Mouse (Mus musculus) hindbrain, embryonic 13.5 days (tissue): Measurements from ENCODE around the gene Mecom. TPM values are rescaled to one million over a fixed set of nuclear protein-coding genes. Genes with fewer than 3 reads are reported as not detected.

Experiments
- ATAC-seq: fragments of 200-750 bp; cut with Nextera tagmentation; 2 replicates; pipeline ENCODE4 v1.8.0; 2017; ENCODE audit warnings: moderate TSS enrichment; ENCODE audit not compliant: low FRiP score
- H3K27ac ChIP-seq: fragments of 300-500 bp; sonication (generic); 2 replicates; pipeline ENCODE4 v1.5.1; 2015; ENCODE audit warnings: inconsistent platforms, mild to moderate bottlenecking, moderate library complexity
- H3K27me3 ChIP-seq: fragments of 300-500 bp; sonication (generic); 2 replicates; pipeline ENCODE4 v1.6.1; 2015; ENCODE audit warnings: mild to moderate bottlenecking, inconsistent platforms
- H3K36me3 ChIP-seq: fragments of 300-500 bp; sonication (generic); 2 replicates; pipeline ENCODE4 v1.6.1; 2015; ENCODE audit warnings: mild to moderate bottlenecking, inconsistent platforms
- H3K4me1 ChIP-seq: fragments of 300-500 bp; sonication (generic); replicated peaks from 2 replicates; pipeline ENCODE4 v1.6.1; 2015; ENCODE audit warnings: inconsistent platforms
- H3K4me2 ChIP-seq: fragments of 300-500 bp; sonication (generic); 2 replicates; pipeline ENCODE4 v1.6.1; 2015; ENCODE audit warnings: inconsistent platforms, mild to moderate bottlenecking, moderate library complexity
- H3K4me3 ChIP-seq: fragments of 300-500 bp; sonication (generic); 2 replicates; pipeline ENCODE4 v1.5.1; 2015; ENCODE audit warnings: mild to moderate bottlenecking, inconsistent platforms
- H3K9ac ChIP-seq: fragments of 300-500 bp; sonication (generic); 2 replicates; pipeline ENCODE4 v1.6.1; 2015; ENCODE audit warnings: mild to moderate bottlenecking, inconsistent platforms
- H3K9me3 ChIP-seq: fragments of 300-500 bp; sonication (generic); 2 replicates; pipeline ENCODE4 v1.6.1; 2016; ENCODE audit warnings: inconsistent platforms
- WGBS: fragments of 180-500 bp; shearing (Covaris S2); methylation state at CpG from one replicate; pipeline ENCODE4 v1.1.7; 2015; 5-methylcytosine and 5-hydroxymethylcytosine counted together
- polyA plus RNA-seq: library from polyadenylated mRNA; unstranded; fragments of >200 nt; fragmentation: Nextera tagmentation; extraction: Ambion mirVana; gene quantifications from 2 replicates; pipeline ENCODE4 v1.2.1, GENCODE M21; 2015

Gene Mecom
- polyA plus RNA-seq, 1 experiment from 2014 or later, result 12.3 TPM

DNA sequence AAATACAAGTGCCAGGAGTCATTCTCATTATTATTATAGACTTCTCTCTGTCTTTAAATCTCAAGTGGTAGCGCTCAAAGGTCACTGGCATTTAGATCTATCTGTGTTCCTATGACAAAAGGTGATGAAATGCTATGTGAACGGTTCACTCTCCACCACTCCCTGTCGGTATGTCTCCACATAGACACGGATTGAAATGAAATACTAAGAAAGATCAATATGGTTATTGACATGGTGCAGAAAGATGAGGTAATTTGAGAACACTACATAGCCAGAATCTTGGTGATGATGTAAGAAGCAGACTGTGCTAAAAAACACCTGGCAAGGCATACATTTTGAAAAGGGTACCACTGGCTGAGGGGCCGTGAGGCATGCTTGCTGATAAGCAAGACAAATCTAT is 294.1 kb downstream of the Mecom start:
- no peak for ATAC-seq
- WGBS, result 81% methylated on average over 5 of the region's 5 CpGs
- Histone ChIP-seq H3K4me1 (no peaks in the 10 kb centered on the region), H3K9me3 (no peaks in the 10 kb centered on the region), H3K27ac (no peak overlapping the region), H3K4me2 (no peak overlapping the region), H3K27me3 (no peaks in the 10 kb centered on the region), H3K9ac (no peak overlapping the region), H3K36me3 (no peaks in the 10 kb centered on the region), H3K4me3 (no peak overlapping the region)

DNA sequence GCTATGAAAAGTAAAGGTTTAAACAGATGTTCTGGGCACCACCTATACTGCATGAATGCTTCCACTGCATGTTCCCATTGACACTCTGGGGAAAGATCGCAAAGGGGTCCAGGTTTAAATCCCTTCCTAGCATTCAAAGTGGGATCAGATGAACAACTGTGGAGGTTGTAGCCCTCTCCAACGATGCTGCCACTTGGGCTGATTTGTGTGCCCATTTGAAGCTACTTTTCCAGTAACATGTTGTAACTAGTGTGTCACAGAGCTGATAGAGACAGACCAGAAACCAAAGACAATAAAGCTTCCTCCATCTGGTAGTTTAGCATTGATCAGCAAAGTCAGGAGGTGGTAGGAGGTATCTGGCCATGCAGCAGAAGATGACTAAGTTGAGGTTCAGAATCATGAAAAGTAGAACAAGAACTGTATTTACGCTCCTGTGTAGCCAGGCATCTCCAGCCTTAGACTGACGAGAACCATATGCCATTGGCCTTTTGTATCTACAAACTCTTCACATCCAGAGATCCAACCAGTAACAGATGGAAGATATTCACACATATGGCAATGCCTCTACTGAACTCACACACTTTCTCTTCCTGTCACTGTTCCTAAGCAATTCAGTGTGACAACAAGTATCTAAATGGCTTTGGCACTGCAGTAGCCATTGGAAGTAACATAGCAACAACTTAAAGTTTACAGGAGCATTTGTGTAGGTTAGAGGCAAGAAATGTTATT is 299.0 kb downstream of the Mecom start:
- Histone ChIP-seq H3K4me2 (no peak overlapping the region), H3K36me3 (no peaks in the 10 kb centered on the region), H3K9me3 (no peaks in the 10 kb centered on the region), H3K9ac (no peak overlapping the region), H3K4me1 (0 out of 2 replicates have a peak, but pooled peaks cover 3% of the 10 kb centered on the region), H3K27me3 (no peaks in the 10 kb centered on the region), H3K27ac (no peak overlapping the region), H3K4me3 (no peak overlapping the region)
- WGBS, result 93% methylated on average over 4 of the region's 4 CpGs
- ATAC-seq, result no peak

DNA sequence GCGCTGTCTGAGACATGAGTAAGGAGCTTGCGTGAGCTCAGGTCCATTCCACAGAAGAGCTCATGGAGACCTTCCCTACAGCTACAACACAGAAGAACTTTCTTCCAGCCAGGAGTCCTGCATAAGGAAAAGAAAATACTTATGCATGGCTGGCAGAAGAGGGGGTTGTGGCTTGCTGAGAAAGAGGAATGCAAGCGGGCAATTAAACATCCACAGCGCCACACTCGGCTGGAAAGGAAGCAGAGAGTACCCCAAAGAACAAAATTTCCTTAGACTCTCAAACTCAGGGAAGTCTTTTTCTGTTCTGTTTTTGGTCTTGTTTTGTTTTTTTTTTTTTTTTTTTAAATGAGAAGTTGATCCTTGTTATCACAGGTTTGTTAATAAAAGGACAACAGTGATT is 300.6 kb downstream of the Mecom start:
- WGBS, result 86% methylated on average over 5 of the region's 5 CpGs
- Histone ChIP-seq H3K9me3 (no peaks in the 10 kb centered on the region), H3K27me3 (no peaks in the 10 kb centered on the region), H3K4me3 (no peak overlapping the region), H3K4me1 (0 out of 2 replicates have a peak, but pooled peaks cover 3% of the 10 kb centered on the region), H3K9ac (no peak overlapping the region), H3K36me3 (no peaks in the 10 kb centered on the region), H3K27ac (no peak overlapping the region), H3K4me2 (no peak overlapping the region)
- no peak for ATAC-seq

DNA sequence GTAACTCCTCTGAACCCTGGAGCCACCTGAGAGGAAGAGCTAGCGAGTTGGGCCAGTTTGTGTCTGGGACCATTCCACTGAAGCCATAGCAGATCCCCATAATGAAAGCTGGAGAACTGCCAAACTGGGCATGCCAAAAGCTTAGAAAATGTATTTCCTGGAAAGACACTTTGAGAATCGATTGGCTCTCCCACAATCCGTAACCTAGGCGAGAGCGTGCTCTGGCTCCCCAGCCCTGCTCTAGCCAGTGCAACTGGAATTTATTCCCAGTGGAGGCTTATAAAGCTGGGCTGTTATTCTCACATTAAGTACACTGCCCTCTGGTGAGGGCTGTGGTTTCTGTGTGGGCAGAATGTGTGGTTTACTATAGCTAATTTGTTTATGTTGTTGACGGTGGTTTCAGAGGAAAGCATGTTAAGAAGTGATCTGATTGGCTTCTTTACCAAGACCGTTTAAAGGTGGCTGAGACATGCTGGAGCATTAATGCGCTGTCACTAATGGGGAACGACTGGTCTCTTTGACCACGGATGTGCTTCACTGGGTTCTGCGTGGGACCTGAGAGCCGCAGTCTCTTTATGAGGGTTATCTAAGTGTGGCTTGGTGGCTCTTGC is 301.3 kb downstream of the Mecom start:
- 79% methylated on average over 12 of the region's 12 CpGs for WGBS
- no peak for ATAC-seq
- Histone ChIP-seq H3K4me2 (no peak overlapping the region), H3K9me3 (no peaks in the 10 kb centered on the region), H3K4me1 (0 out of 2 replicates have a peak, but pooled peaks cover 3% of the 10 kb centered on the region), H3K27me3 (no peaks in the 10 kb centered on the region), H3K4me3 (no peak overlapping the region), H3K36me3 (no peaks in the 10 kb centered on the region), H3K9ac (no peak overlapping the region), H3K27ac (no peak overlapping the region)

DNA sequence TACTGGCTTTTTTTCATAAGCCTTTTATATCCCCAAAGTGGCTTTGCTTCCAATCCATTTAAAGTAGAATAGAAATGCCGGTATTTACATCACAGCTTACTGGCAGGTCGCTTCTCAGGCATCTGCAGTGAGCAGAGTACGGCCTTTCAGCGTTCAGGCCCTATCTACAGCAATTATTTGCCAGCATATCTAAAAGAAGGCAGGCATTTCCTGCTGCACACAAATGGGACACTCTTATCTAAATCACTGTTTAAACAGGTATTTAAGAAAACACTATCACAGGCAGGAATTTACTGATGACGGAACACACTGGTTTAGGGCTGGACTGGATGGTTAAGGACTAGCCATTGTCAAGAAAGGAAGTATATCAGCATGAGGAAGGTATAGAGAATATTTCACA is 301.9 kb downstream of the Mecom start:
- Histone ChIP-seq H3K4me2 (no peak overlapping the region), H3K4me1 (0 out of 2 replicates have a peak, but pooled peaks cover 3% of the 10 kb centered on the region), H3K4me3 (no peak overlapping the region), H3K27me3 (no peaks in the 10 kb centered on the region), H3K27ac (no peak overlapping the region), H3K9ac (no peak overlapping the region), H3K9me3 (no peaks in the 10 kb centered on the region), H3K36me3 (no peaks in the 10 kb centered on the region)
- WGBS, result 84% methylated on average over 5 of the region's 5 CpGs
- no peak for ATAC-seq

DNA sequence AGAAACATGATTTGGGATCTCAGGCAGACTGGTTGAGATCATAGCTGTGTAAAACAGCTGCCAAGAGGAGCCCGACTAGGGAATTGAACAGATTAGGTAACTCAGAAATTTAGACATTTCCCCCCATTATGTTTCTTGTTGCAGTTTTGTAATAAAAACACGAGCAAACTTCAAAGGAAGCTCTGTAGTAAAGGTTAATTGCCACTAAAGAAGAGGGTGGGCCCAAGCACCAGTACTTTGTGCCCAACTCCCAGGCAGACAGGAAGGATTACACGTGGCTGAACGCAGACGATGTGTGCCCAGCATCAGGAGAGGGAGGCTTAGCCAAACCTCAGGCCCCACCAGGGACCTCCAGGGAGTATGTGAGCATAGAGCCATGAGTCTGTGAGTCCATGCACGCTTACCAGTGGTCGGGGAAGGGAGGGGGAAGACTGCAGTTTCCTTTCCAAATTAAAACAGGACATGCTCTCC is 303.4 kb downstream of the Mecom start:
- WGBS, result 61% methylated on average over 7 of the region's 7 CpGs
- H3K4me3 ChIP-seq, result no peak overlapping the region
- ATAC-seq, result no peak
- H3K9ac ChIP-seq, result no peak overlapping the region
- no peaks in the 10 kb centered on the region for H3K27me3 ChIP-seq
- H3K4me2 ChIP-seq, result no peak overlapping the region
- no peak overlapping the region for H3K27ac ChIP-seq
- H3K9me3 ChIP-seq, result no peaks in the 10 kb centered on the region
- H3K4me1 ChIP-seq, result 0 out of 2 replicates have a peak, but pooled peaks cover 3% of the 10 kb centered on the region
- H3K36me3 ChIP-seq, result no peaks in the 10 kb centered on the region

DNA sequence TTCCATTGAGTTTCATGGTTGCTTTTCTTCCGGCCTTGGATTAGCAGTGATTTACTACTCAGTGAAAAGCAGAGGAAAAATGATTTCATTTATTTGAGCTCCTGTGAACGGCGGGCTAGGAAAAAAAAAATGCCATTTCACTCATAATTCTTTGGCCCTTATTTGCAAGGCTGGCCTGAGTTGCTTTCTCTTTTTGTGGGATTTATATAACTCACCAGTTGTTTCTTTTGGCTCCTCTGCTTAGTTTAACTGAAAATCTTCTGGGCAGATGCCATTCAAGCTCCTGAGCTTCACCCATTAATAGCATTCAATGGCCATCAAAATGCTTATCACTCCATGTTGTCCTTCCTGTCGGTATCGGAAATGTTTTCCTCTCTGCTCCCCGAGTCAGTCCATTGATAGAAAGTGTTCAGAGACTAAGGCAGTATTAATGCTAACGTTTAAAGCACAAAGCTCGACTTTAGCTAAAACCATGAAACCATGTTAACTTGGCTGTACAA is 304.0 kb downstream of the Mecom start:
- Histone ChIP-seq H3K9ac (no peak overlapping the region), H3K36me3 (no peaks in the 10 kb centered on the region), H3K9me3 (no peaks in the 10 kb centered on the region), H3K27me3 (no peaks in the 10 kb centered on the region), H3K4me3 (no peak overlapping the region), H3K4me2 (no peak overlapping the region), H3K27ac (no peak overlapping the region), H3K4me1 (0 out of 2 replicates have a peak, but pooled peaks cover 3% of the 10 kb centered on the region)
- ATAC-seq, result no peak
- 83% methylated on average over 8 of the region's 8 CpGs for WGBS

DNA sequence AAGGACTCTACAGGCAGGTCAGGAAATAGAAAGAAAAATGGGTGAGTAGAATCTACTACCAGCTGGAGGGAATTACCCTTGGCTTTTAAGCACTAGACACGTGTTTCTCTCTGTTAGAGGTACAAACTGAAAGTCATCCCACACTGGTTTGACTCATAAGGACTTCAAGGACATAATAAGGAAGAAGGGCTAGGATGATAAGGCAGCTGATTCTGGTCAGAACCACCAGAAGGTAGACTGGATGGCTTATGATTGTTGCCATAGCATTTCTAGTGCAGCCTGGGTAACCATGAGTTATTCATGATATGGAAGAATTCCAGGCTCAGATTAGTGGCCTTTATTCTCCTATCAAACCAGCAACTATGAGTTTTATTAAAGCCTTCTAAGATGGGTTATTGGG is 308.4 kb downstream of the Mecom start:
- no peaks in the 10 kb centered on the region for H3K36me3 ChIP-seq
- H3K9ac ChIP-seq, result no peak overlapping the region
- no peak for ATAC-seq
- WGBS, result 78% methylated on average over 1 of the region's 1 CpGs
- H3K27me3 ChIP-seq, result no peaks in the 10 kb centered on the region
- H3K4me3 ChIP-seq, result no peak overlapping the region
- no peaks in the 10 kb centered on the region for H3K9me3 ChIP-seq
- no peak overlapping the region for H3K4me2 ChIP-seq
- no peak overlapping the region for H3K27ac ChIP-seq
- H3K4me1 ChIP-seq, result no peaks in the 10 kb centered on the region

DNA sequence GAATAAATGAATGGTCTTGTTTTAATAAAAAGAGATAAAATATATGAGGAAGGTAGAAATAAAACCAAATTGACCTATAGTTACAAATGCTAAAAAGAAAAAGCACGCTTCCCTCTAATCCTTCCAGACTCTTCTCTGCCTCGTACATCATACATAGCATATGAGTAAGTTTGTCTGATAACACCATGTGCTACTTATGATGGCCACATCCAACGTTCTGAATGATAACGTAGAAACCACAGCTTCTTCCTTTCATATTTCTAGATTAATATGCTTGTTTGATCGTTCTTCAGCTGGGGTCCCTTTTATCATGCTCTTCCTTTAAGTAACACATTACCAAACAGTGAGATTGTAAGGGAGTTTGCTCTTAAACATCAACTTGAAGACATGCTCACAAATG is 310.3 kb downstream of the Mecom start:
- WGBS, result 93% methylated on average over 5 of the region's 5 CpGs
- Histone ChIP-seq H3K9ac (no peak overlapping the region), H3K4me1 (no peaks in the 10 kb centered on the region), H3K27ac (no peak overlapping the region), H3K4me3 (no peak overlapping the region), H3K4me2 (no peak overlapping the region), H3K27me3 (no peaks in the 10 kb centered on the region), H3K36me3 (no peaks in the 10 kb centered on the region), H3K9me3 (no peaks in the 10 kb centered on the region)
- no peak for ATAC-seq

DNA sequence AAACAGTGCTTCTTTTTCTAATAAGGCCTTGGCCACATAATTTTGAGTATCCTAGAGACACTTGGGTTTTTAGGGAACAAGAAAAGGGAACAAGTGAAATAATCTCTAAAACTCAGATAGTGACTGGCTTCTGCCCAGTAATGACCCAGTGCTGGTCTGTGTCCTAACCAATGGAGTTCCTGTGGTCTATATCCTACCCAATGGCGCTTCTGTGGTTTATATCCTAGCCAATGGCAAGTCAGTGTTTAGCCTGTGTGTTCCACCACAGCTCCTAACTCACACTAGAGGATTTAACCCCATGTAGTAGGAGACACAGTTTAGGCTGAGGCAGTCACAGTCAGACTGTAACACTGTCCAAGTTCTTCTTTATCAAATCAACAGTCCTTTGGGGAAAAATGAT is 313.8 kb downstream of the Mecom start:
- no peak overlapping the region for H3K4me3 ChIP-seq
- H3K27ac ChIP-seq, result no peak overlapping the region
- H3K4me2 ChIP-seq, result no peak overlapping the region
- H3K9me3 ChIP-seq, result no peaks in the 10 kb centered on the region
- no peak for ATAC-seq
- H3K9ac ChIP-seq, result no peak overlapping the region
- 0 out of 2 replicates have a peak, but pooled peaks cover 3% of the 10 kb centered on the region for H3K27me3 ChIP-seq
- WGBS, result 88% methylated on average over 1 of the region's 1 CpGs
- H3K36me3 ChIP-seq, result no peaks in the 10 kb centered on the region
- no peaks in the 10 kb centered on the region for H3K4me1 ChIP-seq

DNA sequence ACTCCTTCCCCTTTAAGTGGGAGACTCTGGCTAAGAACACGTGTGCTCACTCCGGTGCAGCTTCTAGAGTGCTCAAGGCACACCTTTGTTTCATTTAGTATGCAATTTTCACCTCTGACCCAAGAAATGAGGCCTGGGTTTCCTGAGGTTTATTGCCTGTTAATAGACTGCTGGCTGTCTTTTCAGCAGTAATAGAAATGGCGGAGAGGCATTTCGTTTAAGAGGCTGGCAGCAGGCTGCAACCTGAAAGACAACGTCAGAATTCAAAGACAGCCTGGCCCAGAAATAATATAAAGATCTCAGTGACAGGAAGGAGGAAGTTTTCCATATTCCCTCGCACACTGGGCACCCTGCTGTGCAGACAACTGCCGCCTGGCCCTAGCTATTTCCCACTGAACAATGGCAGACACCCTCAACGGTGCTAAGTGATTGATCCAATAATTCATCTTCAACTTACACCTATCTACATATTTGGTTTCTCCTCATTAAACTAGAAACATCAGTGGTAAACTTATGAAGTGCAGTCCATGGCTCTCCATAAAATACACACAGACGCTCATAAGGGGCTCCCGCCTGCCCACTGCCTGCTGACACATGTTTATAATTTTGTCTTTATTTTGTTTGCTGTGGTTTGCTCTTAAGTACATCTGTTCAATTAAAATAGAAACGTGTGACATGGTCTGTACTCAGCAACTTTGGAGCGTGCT is 319.7 kb downstream of the Mecom start:
- Histone ChIP-seq H3K36me3 (no peaks in the 10 kb centered on the region), H3K4me2 (peak overlapping the region; percentile 33), H3K4me3 (no peak overlapping the region), H3K9me3 (no peaks in the 10 kb centered on the region), H3K27me3 (peaks cover 12% of the 10 kb centered on the region; the same call in 1 of the 2 replicates), H3K9ac (0 out of 2 replicates have a peak overlapping the region, but pooled peaks have one; percentile 19), H3K27ac (no peak overlapping the region), H3K4me1 (peaks cover 19% of the 10 kb centered on the region)
- WGBS, result 34% methylated on average over 12 of the region's 12 CpGs
- ATAC-seq, result no peak

DNA sequence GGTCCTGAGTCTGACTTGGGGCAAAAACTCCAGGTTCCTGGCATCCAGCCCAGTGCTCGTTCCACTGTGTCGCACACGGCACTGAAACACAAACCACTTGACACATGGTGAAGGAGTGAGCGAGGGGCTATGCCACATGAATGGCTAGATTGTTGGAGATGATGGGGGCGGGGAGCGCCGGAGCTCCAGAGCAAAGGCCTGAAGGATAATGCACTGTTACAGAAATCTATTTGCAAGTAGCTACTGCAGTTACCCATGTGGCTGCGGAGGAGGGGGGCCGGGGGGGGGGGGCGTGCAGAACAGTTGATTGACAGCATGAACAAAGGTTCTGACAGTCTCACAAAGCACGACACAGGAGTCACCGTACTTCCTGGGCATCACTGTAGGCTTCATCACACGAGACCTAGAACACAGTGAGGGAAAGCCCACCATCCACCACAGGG is 320.9 kb downstream of the Mecom start:
- peaks cover 16% of the 10 kb centered on the region; the same call in 1 of the 2 replicates for H3K27me3 ChIP-seq
- peak; percentile 94 for ATAC-seq
- H3K4me3 ChIP-seq, result no peak overlapping the region
- WGBS, result 18% methylated on average over 13 of the region's 13 CpGs
- H3K4me1 ChIP-seq, result peaks cover 19% of the 10 kb centered on the region
- no peaks in the 10 kb centered on the region for H3K9me3 ChIP-seq
- no peak overlapping the region for H3K27ac ChIP-seq
- H3K9ac ChIP-seq, result no peak overlapping the region
- no peak overlapping the region for H3K4me2 ChIP-seq
- H3K36me3 ChIP-seq, result no peaks in the 10 kb centered on the region
